Mouse (Mus musculus) heart, embryonic 10.5 days (tissue): Measurements from ENCODE around the gene Abcf2. TPM values are rescaled to one million over a fixed set of nuclear protein-coding genes. Genes with fewer than 3 reads are reported as not detected.
A peak's percentile ranks its signal among the peaks of the same experiment; 100 is the strongest.

Source experiments
- DNase-seq: peaks from one replicate; pipeline ENCODE4 v3.0.0-alpha.2; 2017; ENCODE audit warnings: low spot score
- H3K27ac ChIP-seq: fragments of 300-500 bp; sonication (generic); 2 replicates; pipeline ENCODE4 v1.5.1; 2016; ENCODE audit warnings: mild to moderate bottlenecking
- H3K27me3 ChIP-seq: fragments of 300-500 bp; sonication (generic); 2 replicates; pipeline ENCODE4 v1.6.1; 2016; ENCODE audit warnings: mild to moderate bottlenecking; ENCODE audit not compliant: poor library complexity, insufficient read depth, severe bottlenecking
- H3K36me3 ChIP-seq: fragments of 300-500 bp; sonication (generic); 2 replicates; pipeline ENCODE4 v1.6.1; 2016; ENCODE audit warnings: mild to moderate bottlenecking, moderate library complexity
- H3K4me1 ChIP-seq: fragments of 300-500 bp; sonication (generic); 2 replicates; pipeline ENCODE4 v1.6.1; 2016; ENCODE audit warnings: mild to moderate bottlenecking
- H3K4me3 ChIP-seq: fragments of 300-500 bp; sonication (generic); 2 replicates; pipeline ENCODE4 v1.5.1; 2016; ENCODE audit warnings: mild to moderate bottlenecking, moderate library complexity
- H3K9me3 ChIP-seq: fragments of 300-500 bp; sonication (generic); 2 replicates; pipeline ENCODE4 v1.6.1; 2016; ENCODE audit warnings: mild to moderate bottlenecking, moderate library complexity
- WGBS: fragments of 180-500 bp; shearing (Covaris S2); methylation state at CpG from one replicate; pipeline ENCODE4 v1.1.7; 2016; 5-methylcytosine and 5-hydroxymethylcytosine counted together
- polyA plus RNA-seq: library from polyadenylated mRNA; unstranded; fragments of >200 nt; fragmentation: Nextera tagmentation; extraction: Ambion mirVana; gene quantifications from 2 replicates; pipeline ENCODE4 v1.2.1, GENCODE M21; 2016

Abcf2 gene
- polyA plus RNA-seq, 1 experiment from 2014 or later = 126 TPM

- Histone ChIP-seq H3K4me3 (peak overlapping the region; percentile 36; the same call in 1 of the 2 replicates), H3K27ac (peak overlapping the region; percentile 29; the same call in 1 of the 2 replicates), H3K36me3 (no peaks in the 10 kb centered on the region), H3K27me3 (peaks cover 56% of the 10 kb centered on the region), H3K9me3 (no peaks in the 10 kb centered on the region), H3K4me1 (peaks cover 18% of the 10 kb centered on the region)
- 41% methylated on average over 26 of the region's 26 CpGs for WGBS
- no peak for DNase-seq
These were observed 26.5 kb downstream of the Abcf2 start for GRCm38 (mm10) chr5:24550598-24551316.

- no peak for DNase-seq
- Histone ChIP-seq H3K36me3 (no peaks in the 10 kb centered on the region), H3K27me3 (peaks cover 20% of the 10 kb centered on the region), H3K4me3 (no peak overlapping the region), H3K4me1 (peaks cover 34% of the 10 kb centered on the region), H3K27ac (no peak overlapping the region), H3K9me3 (no peaks in the 10 kb centered on the region)
- WGBS = 75% methylated on average over 7 of the region's 7 CpGs
These were observed 34.6 kb downstream of the Abcf2 start for GRCm38 (mm10) chr5:24542643-24543042.

GRCm38 (mm10) chr5:24541144-24541569, 36.1 kb downstream of the Abcf2 start:
- Histone ChIP-seq H3K4me1 (peaks cover 34% of the 10 kb centered on the region), H3K9me3 (no peaks in the 10 kb centered on the region), H3K4me3 (peak overlapping the region; percentile 54), H3K36me3 (no peaks in the 10 kb centered on the region), H3K27me3 (peaks cover 25% of the 10 kb centered on the region), H3K27ac (peak overlapping the region; percentile 80; the same call in 1 of the 2 replicates)
- WGBS = 6% methylated on average over 6 of the region's 6 CpGs
- no peak for DNase-seq

GRCm38 (mm10) chr5:24540387-24541143, 36.7 kb downstream of the Abcf2 start, which contains the start of gene Asb10:
Gene Asb10 (minus strand): TSS chr5:24540978.
- Histone ChIP-seq H3K9me3 (no peaks in the 10 kb centered on the region), H3K27me3 (peaks cover 29% of the 10 kb centered on the region), H3K4me1 (peaks cover 34% of the 10 kb centered on the region), H3K27ac (peak within 1 kb of the TSS; percentile 80), H3K4me3 (peak within 1 kb of the TSS; percentile 54), H3K36me3 (no peaks in the 10 kb centered on the region)
- 17% methylated on average over 14 of the region's 14 CpGs for WGBS
- no peak for DNase-seq

GRCm38 (mm10) chr5:24539571-24540296, 37.5 kb downstream of the Abcf2 start:
- Histone ChIP-seq H3K36me3 (no peaks in the 10 kb centered on the region), H3K4me1 (peaks cover 27% of the 10 kb centered on the region), H3K27me3 (peaks cover 34% of the 10 kb centered on the region), H3K9me3 (no peaks in the 10 kb centered on the region), H3K27ac (peak overlapping the region; percentile 80), H3K4me3 (peak overlapping the region; percentile 54; the same call in 1 of the 2 replicates)
- WGBS = 75% methylated on average over 22 of the region's 22 CpGs
- no peak for DNase-seq

- 69% methylated on average over 16 of the region's 16 CpGs for WGBS
- no peaks in the 10 kb centered on the region for H3K9me3 ChIP-seq
- H3K4me1 ChIP-seq = peaks cover 31% of the 10 kb centered on the region
- peaks cover 47% of the 10 kb centered on the region for H3K27me3 ChIP-seq
- DNase-seq = no peak
- no peak overlapping the region for H3K27ac ChIP-seq
- H3K36me3 ChIP-seq = no peaks in the 10 kb centered on the region
- H3K4me3 ChIP-seq = no peak overlapping the region
These were observed 39.6 kb downstream of the Abcf2 start for GRCm38 (mm10) chr5:24537618-24538017.

GRCm38 (mm10) chr5:24536511-24536910, 40.8 kb downstream of the Abcf2 start:
- Histone ChIP-seq H3K4me1 (peaks cover 29% of the 10 kb centered on the region), H3K36me3 (no peaks in the 10 kb centered on the region), H3K27ac (no peak overlapping the region), H3K27me3 (peaks cover 58% of the 10 kb centered on the region), H3K9me3 (no peaks in the 10 kb centered on the region), H3K4me3 (no peak overlapping the region)
- DNase-seq = no peak
- WGBS = 75% methylated on average over 5 of the region's 5 CpGs

- no peaks in the 10 kb centered on the region for H3K9me3 ChIP-seq
- no peak overlapping the region for H3K4me3 ChIP-seq
- H3K36me3 ChIP-seq = no peaks in the 10 kb centered on the region
- no peak for DNase-seq
- H3K27me3 ChIP-seq = peaks cover 66% of the 10 kb centered on the region
- WGBS = 85% methylated on average over 3 of the region's 3 CpGs
- peaks cover 21% of the 10 kb centered on the region for H3K4me1 ChIP-seq
- no peak overlapping the region for H3K27ac ChIP-seq
These were observed 41.5 kb downstream of the Abcf2 start for GRCm38 (mm10) chr5:24535731-24536130.

GRCm38 (mm10) chr5:24534292-24534691, 43.0 kb downstream of the Abcf2 start:
- 45% methylated on average over 5 of the region's 5 CpGs for WGBS
- peaks cover 71% of the 10 kb centered on the region for H3K27me3 ChIP-seq

GRCm38 (mm10) chr5:24533391-24533790, 43.9 kb downstream of the Abcf2 start:
- H3K27me3 ChIP-seq = peaks cover 80% of the 10 kb centered on the region
- WGBS = 58% methylated on average over 11 of the region's 11 CpGs
- no peaks in the 10 kb centered on the region for H3K36me3 ChIP-seq
- H3K27ac ChIP-seq = no peak overlapping the region
- no peak for DNase-seq
- H3K4me1 ChIP-seq = 0 out of 2 replicates have a peak, but pooled peaks cover 3% of the 10 kb centered on the region
- no peak overlapping the region for H3K4me3 ChIP-seq
- no peaks in the 10 kb centered on the region for H3K9me3 ChIP-seq

More at GRCm38 (mm10) chr5:24534292-24534691, 43.0 kb downstream of the Abcf2 start:
- no peak overlapping the region for H3K27ac ChIP-seq
- H3K4me1 ChIP-seq = peaks cover 7% of the 10 kb centered on the region
- no peaks in the 10 kb centered on the region for H3K9me3 ChIP-seq
- no peak overlapping the region for H3K4me3 ChIP-seq
- DNase-seq = no peak
- no peaks in the 10 kb centered on the region for H3K36me3 ChIP-seq

- no peaks in the 10 kb centered on the region for H3K36me3 ChIP-seq
- peak; percentile 92 for DNase-seq
- no peaks in the 10 kb centered on the region for H3K9me3 ChIP-seq
- H3K4me3 ChIP-seq = no peak overlapping the region
- 16% methylated on average over 24 of the region's 24 CpGs for WGBS
- peaks cover 95% of the 10 kb centered on the region for H3K27me3 ChIP-seq
- H3K4me1 ChIP-seq = peaks cover 21% of the 10 kb centered on the region
- H3K27ac ChIP-seq = no peak overlapping the region
These were observed 47.1 kb downstream of the Abcf2 start for GRCm38 (mm10) chr5:24530042-24530689.

GRCm38 (mm10) chr5:24527780-24528179, 49.5 kb downstream of the Abcf2 start:
- no peak overlapping the region for H3K4me3 ChIP-seq
- H3K4me1 ChIP-seq = peaks cover 18% of the 10 kb centered on the region
- DNase-seq = no peak
- no peaks in the 10 kb centered on the region for H3K9me3 ChIP-seq
- no peak overlapping the region for H3K27ac ChIP-seq
- WGBS = 16% methylated on average over 6 of the region's 6 CpGs
- H3K27me3 ChIP-seq = peaks cover 97% of the 10 kb centered on the region
- no peaks in the 10 kb centered on the region for H3K36me3 ChIP-seq
